ENCODE assay signal across 20 mouse cellular contexts in the genomic region with DNA sequence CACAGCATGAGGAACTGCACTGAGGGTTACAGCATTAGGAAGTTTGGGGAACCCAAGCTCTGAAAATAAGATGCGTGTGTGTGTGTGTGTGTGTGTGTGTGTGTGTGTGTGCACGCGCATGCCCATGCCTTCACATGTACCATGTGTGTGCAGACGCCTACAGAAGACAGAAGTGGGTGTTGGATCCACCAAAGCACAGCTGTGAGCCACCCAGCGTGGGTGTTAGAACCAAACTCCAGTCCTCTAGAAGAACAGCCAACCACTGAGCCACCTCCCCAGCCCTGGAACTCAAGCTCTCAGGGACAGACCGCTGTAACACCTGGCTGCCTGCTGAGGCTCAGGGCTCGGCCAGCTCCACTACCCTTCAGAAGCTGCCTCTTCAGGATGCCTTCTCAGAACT. TPM values are rescaled to one million over a fixed set of nuclear protein-coding genes. Genes with fewer than 3 reads are reported as not detected.
DNase-seq lines count a peak whose midpoint lies in the region; ATAC-seq and TF ChIP-seq lines count a peak whose summit lies in the region.
"Had no signal": no experiment of that assay in that cellular context is flagged by ENCODE, and none has a peak within 500 bp of the region (broad histone marks: within the 10 kb centered on the region; RNA-seq: fewer than 3 reads in every experiment).

No protein-coding gene starts in this region.

- no peaks in the 10 kb centered on the region for H3K9me3 ChIP-seq in hindbrain, embryonic 13.5 days
- no peaks in the 10 kb centered on the region for H3K9me3 ChIP-seq in hindbrain, postnatal 0 days (ENCODE audit: low read length)
- H3K9me3 ChIP-seq: embryonic facial prominence, embryonic 15.5 days; heart, embryonic 13.5 days had no signal

- peaks cover 14% of the 10 kb centered on the region; the same call in 1 of the 2 replicates for H3K27me3 ChIP-seq in hindbrain, embryonic 13.5 days
- H3K27me3 ChIP-seq in hindbrain, postnatal 0 days (ENCODE audit: insufficient read depth, low read length) = no peaks in the 10 kb centered on the region
- H3K27me3 ChIP-seq: embryonic facial prominence, embryonic 15.5 days had no signal

- H3K9ac ChIP-seq in hindbrain, embryonic 13.5 days = no peak overlapping the region
- no peak overlapping the region for H3K9ac ChIP-seq in hindbrain, postnatal 0 days (replicated peaks; ENCODE audit: low read length)
- H3K9ac ChIP-seq: embryonic facial prominence, embryonic 15.5 days; heart, embryonic 13.5 days had no signal

- no peak for TF ChIP-seq CTCF in hindbrain, postnatal 0 days (IDR thresholded peaks at IDR 0.05; ENCODE audit: low read depth)

- WGBS in hindbrain, embryonic 13.5 days = 90% methylated on average over 7 of the region's 7 CpGs
- 90% methylated on average over 7 of the region's 7 CpGs for WGBS in hindbrain, postnatal 0 days

- peaks cover 10% of the 10 kb centered on the region for H3K36me3 ChIP-seq in hindbrain, embryonic 13.5 days
- H3K36me3 ChIP-seq in hindbrain, postnatal 0 days (ENCODE audit: insufficient read depth, low read length) = no peaks in the 10 kb centered on the region; the same call in 1 of the 2 replicates

- DNase-seq in hindbrain, postnatal 0 days (ENCODE audit: low spot score) = no peak
- DNase-seq in layer of hippocampus, adult 8-10 months (ENCODE audit: low spot score in 2 of 2) = peak; percentile 40 to 41
- no peak for DNase-seq in layer of hippocampus, postnatal 25 days (ENCODE audit: extremely low spot score in 1 of 2, low spot score in 1 of 2)
- peak; percentile 37 for DNase-seq in brain, adult 2 months (ENCODE audit: low read depth, low spot score)
- DNase-seq: adrenal gland, adult 2 months; adrenal gland, postnatal 25 days; cerebellum, adult 11 months; cerebellum, adult 8-10 months; cerebellum, postnatal 14 days; embryo, embryonic 11 days; gastrocnemius, adult 2 months; gastrocnemius, postnatal 25 days; heart, adult 11 months; heart, postnatal 36 days had no signal

- H3K4me1 ChIP-seq in hindbrain, embryonic 13.5 days (replicated peaks) = peaks cover 56% of the 10 kb centered on the region
- H3K4me1 ChIP-seq in hindbrain, postnatal 0 days (ENCODE audit: insufficient read depth, low read length) = no peaks in the 10 kb centered on the region

- no peak overlapping the region for H3K4me2 ChIP-seq in hindbrain, embryonic 13.5 days
- H3K4me2 ChIP-seq in hindbrain, postnatal 0 days (ENCODE audit: low read depth, low read length) = no peak overlapping the region
- H3K4me2 ChIP-seq: embryonic facial prominence, embryonic 15.5 days; heart, embryonic 13.5 days had no signal

- ATAC-seq in hindbrain, embryonic 13.5 days (ENCODE audit: low FRiP score) = no peak
- ATAC-seq in hindbrain, postnatal 0 days = no peak
- peak; percentile 23 for ATAC-seq in granulocyte monocyte progenitor cell, adult 5-6 weeks (replicated peaks; ENCODE audit: poor library complexity, severe bottlenecking)
- ATAC-seq: hindbrain, embryonic 16.5 days had no signal

- H3K27ac ChIP-seq in hindbrain, embryonic 13.5 days = peak overlapping the region; percentile 6; the same call in 1 of the 2 replicates
- no peak overlapping the region for H3K27ac ChIP-seq in hindbrain, postnatal 0 days
- H3K27ac ChIP-seq: embryonic facial prominence, embryonic 15.5 days; gastrocnemius, adult 2 months; heart, embryonic 13.5 days had no signal

- H3K4me3 ChIP-seq in hindbrain, embryonic 13.5 days = no peak overlapping the region
- H3K4me3 ChIP-seq in hindbrain, postnatal 0 days (ENCODE audit: low read length) = no peak overlapping the region
- H3K4me3 ChIP-seq: embryonic facial prominence, embryonic 15.5 days; erythroblast, embryonic 14.5 days; gastrocnemius, adult 2 months; heart, embryonic 13.5 days had no signal

RNA-seq across cellular contexts. Expression of a gene that starts 39.9 kb away (rescaled TPM):
- polyA plus RNA-seq in hindbrain, embryonic 13.5 days (2015; fragmentation: Nextera tagmentation; extraction: Ambion mirVana) = 71.2 and 74.8 TPM in 2 replicates
- total RNA-seq in hindbrain, postnatal 0 days (2014; rRNA removed) = 137 and 142 TPM in 2 replicates
- polyA plus RNA-seq in hindbrain, postnatal 0 days (2015; fragmentation: Nextera tagmentation; extraction: Ambion mirVana) = 60.6 and 64.3 TPM in 2 replicates
- 100 to 1,000 TPM; 103 to 145 (median 128) TPM for total RNA-seq in layer of hippocampus, adult 8-10 months (2022)
- 100 to 1,000 TPM; 136 to 139 TPM for total RNA-seq in layer of hippocampus, postnatal 25 days (2021)
- total RNA-seq in granulocyte monocyte progenitor cell, adult 5-6 weeks (2014; fragmentation: Nextera tagmentation) = 40.3 and 49.4 TPM in 2 replicates
- total RNA-seq in granulocyte monocyte progenitor cell, adult 5-6 weeks (2017) = 32.4 and 37.1 TPM in 2 replicates

Comparison
In these comparisons a context has a peak if more than half of its experiments do, and no peak if none do; other contexts are left out.
1. DNase-seq: peak in layer of hippocampus, adult 8-10 months (2 of 2) and brain, adult 2 months (single experiment); none in hindbrain, postnatal 0 days (single experiment) and layer of hippocampus, postnatal 25 days (0 of 2).